In genomic region chr3:149464603-149465002, GRCm38 (mm10) we compare ENCODE assay signal across 28 mouse cellular contexts.
A peak's percentile ranks its signal among the peaks of the same experiment; 100 is the strongest.
DNase-seq lines count a peak whose midpoint lies in the region; ATAC-seq lines count a peak whose summit lies in the region.
"Had no signal": no experiment of that assay in that cellular context is flagged by ENCODE, and none has a peak within 500 bp of the region (broad histone marks: within the 10 kb centered on the region; RNA-seq: fewer than 3 reads in every experiment).

No protein-coding gene starts in this region.

- H3K4me3 ChIP-seq in kidney, embryonic 16.5 days (ENCODE audit: low read length): no peak overlapping the region
- H3K4me3 ChIP-seq in intestine, embryonic 16.5 days (ENCODE audit: low read length): no peak overlapping the region
- H3K4me3 ChIP-seq in forebrain, embryonic 15.5 days: no peak overlapping the region
- H3K4me3 ChIP-seq: heart, embryonic 12.5 days; hindbrain, embryonic 13.5 days; left cerebral cortex, adult 2 months; limb, embryonic 15.5 days; midbrain, embryonic 12.5 days; neural tube, embryonic 12.5 days; stomach, embryonic 15.5 days had no signal

- no peaks in the 10 kb centered on the region for H3K36me3 ChIP-seq in kidney, embryonic 16.5 days (ENCODE audit: insufficient read depth, low read length)
- no peaks in the 10 kb centered on the region for H3K36me3 ChIP-seq in intestine, embryonic 16.5 days (ENCODE audit: control insufficient read depth, insufficient read depth, low read length)
- H3K36me3 ChIP-seq in forebrain, embryonic 15.5 days: no peaks in the 10 kb centered on the region
- H3K36me3 ChIP-seq: heart, embryonic 12.5 days; hindbrain, embryonic 13.5 days; limb, embryonic 15.5 days; midbrain, embryonic 12.5 days; neural tube, embryonic 12.5 days; stomach, embryonic 15.5 days had no signal

- no peaks in the 10 kb centered on the region for H3K27me3 ChIP-seq in kidney, embryonic 16.5 days (ENCODE audit: insufficient read depth, low read length)
- H3K27me3 ChIP-seq in intestine, embryonic 16.5 days (replicated peaks; ENCODE audit: control insufficient read depth, insufficient read depth, low read length): no peaks in the 10 kb centered on the region
- no peaks in the 10 kb centered on the region for H3K27me3 ChIP-seq in forebrain, embryonic 15.5 days
- H3K27me3 ChIP-seq: heart, embryonic 12.5 days; hindbrain, embryonic 13.5 days; limb, embryonic 15.5 days; midbrain, embryonic 12.5 days; neural tube, embryonic 12.5 days; Patski; stomach, embryonic 15.5 days had no signal

- WGBS in kidney, embryonic 16.5 days: 96% methylated on average over 5 of the region's 5 CpGs
- WGBS in intestine, embryonic 16.5 days: 94% methylated on average over 5 of the region's 5 CpGs
- 95% methylated on average over 5 of the region's 5 CpGs for WGBS in forebrain, embryonic 15.5 days

- H3K4me2 ChIP-seq in kidney, embryonic 16.5 days (replicated peaks; ENCODE audit: low read depth, low read length): no peak overlapping the region
- H3K4me2 ChIP-seq in intestine, embryonic 16.5 days (ENCODE audit: low read depth, low read length): no peak overlapping the region
- H3K4me2 ChIP-seq in forebrain, embryonic 15.5 days (replicated peaks): no peak overlapping the region
- H3K4me2 ChIP-seq: heart, embryonic 12.5 days; hindbrain, embryonic 13.5 days; limb, embryonic 15.5 days; midbrain, embryonic 12.5 days; neural tube, embryonic 12.5 days; stomach, embryonic 15.5 days had no signal

- peak; percentile 2 for DNase-seq in kidney, adult 9 months
- peak; percentile 3 to 17 for DNase-seq in spleen, postnatal 36 days (ENCODE audit: low spot score in 2 of 2)
- no peak for DNase-seq in spleen, postnatal 10 days (ENCODE audit: low spot score in 2 of 2)
- peak; percentile 33 to 36 for DNase-seq in monocyte, adult 2 months (ENCODE audit: low read depth in 1 of 2, low spot score in 2 of 2)
- DNase-seq: adrenal gland, adult 2 months; cerebellum, adult 18-20 months; cerebellum, postnatal 14 days; gastrocnemius, postnatal 14 days; heart, adult 18-20 months; heart, postnatal 14 days; kidney, adult 18-20 months; kidney, postnatal 10 days; retina, postnatal 1 day; right cerebral cortex, postnatal 25 days; spleen, adult 18-20 months; thymus, postnatal 36 days had no signal

- H3K4me1 ChIP-seq in kidney, embryonic 16.5 days (ENCODE audit: insufficient read depth, low read length): no peaks in the 10 kb centered on the region
- no peaks in the 10 kb centered on the region for H3K4me1 ChIP-seq in intestine, embryonic 16.5 days (ENCODE audit: control insufficient read depth, insufficient read depth, low read length)
- no peaks in the 10 kb centered on the region for H3K4me1 ChIP-seq in forebrain, embryonic 15.5 days
- H3K4me1 ChIP-seq: heart, embryonic 12.5 days; limb, embryonic 15.5 days; midbrain, embryonic 12.5 days; stomach, embryonic 15.5 days had no signal

- H3K9me3 ChIP-seq in kidney, embryonic 16.5 days (ENCODE audit: low read length): no peaks in the 10 kb centered on the region
- H3K9me3 ChIP-seq in intestine, embryonic 16.5 days (ENCODE audit: control insufficient read depth, low read length): no peaks in the 10 kb centered on the region
- no peaks in the 10 kb centered on the region for H3K9me3 ChIP-seq in forebrain, embryonic 15.5 days
- H3K9me3 ChIP-seq: hindbrain, embryonic 13.5 days; limb, embryonic 15.5 days; midbrain, embryonic 12.5 days; neural tube, embryonic 12.5 days; stomach, embryonic 15.5 days had no signal

- H3K9ac ChIP-seq in kidney, embryonic 16.5 days (replicated peaks; ENCODE audit: low read length): no peak overlapping the region
- no peak overlapping the region for H3K9ac ChIP-seq in intestine, embryonic 16.5 days (ENCODE audit: low read depth, low read length)
- H3K9ac ChIP-seq in forebrain, embryonic 15.5 days (replicated peaks): no peak overlapping the region
- H3K9ac ChIP-seq: heart, embryonic 12.5 days; hindbrain, embryonic 13.5 days; limb, embryonic 15.5 days; midbrain, embryonic 12.5 days; neural tube, embryonic 12.5 days; stomach, embryonic 15.5 days had no signal

- H3K27ac ChIP-seq in kidney, embryonic 16.5 days (ENCODE audit: low read length): no peak overlapping the region
- no peak overlapping the region for H3K27ac ChIP-seq in intestine, embryonic 16.5 days (ENCODE audit: low read length)
- no peak overlapping the region for H3K27ac ChIP-seq in forebrain, embryonic 15.5 days (replicated peaks)
- H3K27ac ChIP-seq: hindbrain, embryonic 13.5 days; left cerebral cortex, adult 2 months; limb, embryonic 15.5 days; midbrain, embryonic 12.5 days; neural tube, embryonic 12.5 days; stomach, embryonic 15.5 days had no signal

- no peak for ATAC-seq in kidney, embryonic 16.5 days (ENCODE audit: low FRiP score, low TSS enrichment)
- ATAC-seq in intestine, embryonic 16.5 days: no peak
- ATAC-seq in forebrain, embryonic 15.5 days (replicated peaks): no peak
- ATAC-seq: forebrain, embryonic 14.5 days; Patski had no signal

Comparison
In these comparisons a context has a peak if more than half of its experiments do, and no peak if none do; other contexts are left out.
1. DNase-seq: peak in kidney, adult 9 months (single experiment), spleen, postnatal 36 days (2 of 2) and monocyte, adult 2 months (2 of 2); none in spleen, postnatal 10 days (0 of 2).